Mouse (Mus musculus): ENCODE measurements around the gene Dmpk. TPM values are rescaled to one million over a fixed set of nuclear protein-coding genes. Genes with fewer than 3 reads are reported as not detected.
"Not testable (repeated sequence)": the region's sequence is repeated elsewhere in the genome, so short reads cannot be mapped to it uniquely, and the experiment has no call there.

Dmpk gene
- polyA plus RNA-seq, 1 experiment from 2014 or later: 154 TPM

- in situ Hi-C loops (cut with MboI; ENCODE audit: low pct_unique_long_range_greater_than_20kb): no loop called here
- no peak for TF ChIP-seq CTCF (IDR thresholded peaks at IDR 0.05)
- POLR2A ChIA-PET: no interaction called here
- ATAC-seq (no peak), DNase-seq (ENCODE audit: low read depth, low spot score) (no peak)
- H3K27me3 ChIP-seq: no peaks in the 10 kb centered on the region
- CTCF ChIA-PET: interaction anchor here (1.3 kb wide), 1 partner anchor 9 kb away, joined by 3 read pairs; no protein-coding TSS in a partner anchor
Observed at GRCm38 (mm10) chr7:19054777-19055076, 28.9 kb upstream of the Dmpk start.

DNA sequence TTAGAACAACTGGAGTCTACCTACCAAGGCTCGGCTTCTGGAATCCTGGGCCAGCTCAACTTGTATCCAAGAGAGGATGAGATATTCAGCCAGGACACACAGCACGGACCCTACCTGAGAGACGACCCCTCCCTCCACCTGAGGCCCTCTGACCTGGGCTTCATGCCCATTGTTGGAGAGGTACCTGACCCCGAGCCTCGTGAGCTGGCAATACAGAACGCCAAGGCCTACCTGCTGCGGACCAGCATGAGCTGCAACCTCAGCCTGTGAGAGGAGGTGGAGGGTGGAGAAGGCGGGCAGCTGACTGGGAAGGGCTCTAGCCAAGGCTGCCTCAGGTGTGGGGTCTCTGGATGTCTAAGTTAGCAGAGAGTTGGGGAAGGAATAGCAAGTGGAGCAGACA lies 28.5 kb upstream of the Dmpk start:
- ATAC-seq (no peak), DNase-seq (ENCODE audit: low read depth, low spot score) (no peak)
- in situ Hi-C loops (cut with MboI; ENCODE audit: low pct_unique_long_range_greater_than_20kb): no loop called here
- no peak for TF ChIP-seq CTCF (IDR thresholded peaks at IDR 0.05)
- no peaks in the 10 kb centered on the region for H3K27me3 ChIP-seq
- ChIA-PET POLR2A (no interaction called here), CTCF (no interaction called here)

- ChIA-PET POLR2A (no interaction called here), CTCF (interaction anchor here (1.3 kb wide), 1 partner anchor 21 kb away, joined by 4 read pairs; no protein-coding TSS in a partner anchor)
- ATAC-seq: no peak
- DNase-seq (ENCODE audit: low read depth, low spot score): no peak
- no peaks in the 10 kb centered on the region for H3K27me3 ChIP-seq
- in situ Hi-C loops (cut with MboI; ENCODE audit: low pct_unique_long_range_greater_than_20kb): no loop called here
- TF ChIP-seq CTCF (IDR thresholded peaks at IDR 0.05): no peak
Observed at GRCm38 (mm10) chr7:19057405-19057804, 26.2 kb upstream of the Dmpk start.

DNA sequence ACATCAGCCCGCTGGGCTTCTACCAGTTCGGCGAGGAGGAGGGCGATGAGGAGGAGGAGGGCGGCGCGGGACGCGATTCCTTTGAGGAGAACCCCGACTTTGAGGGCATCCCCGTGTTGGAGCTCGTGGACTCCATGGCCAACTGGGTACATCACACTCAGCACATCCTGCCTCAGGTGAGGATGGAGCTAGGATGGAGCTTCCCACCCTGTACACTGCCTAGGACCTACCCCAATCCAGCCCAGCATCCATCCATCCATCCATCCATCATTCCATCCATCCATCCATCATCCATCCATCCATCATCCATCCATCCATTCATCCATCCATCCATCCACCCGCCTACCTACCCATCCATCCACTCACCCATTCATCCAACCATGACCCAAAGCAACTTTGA lies 17.8 kb upstream of the Dmpk start:
- TF ChIP-seq CTCF (IDR thresholded peaks at IDR 0.05): no peak
- no peak for DNase-seq (ENCODE audit: low read depth, low spot score)
- in situ Hi-C loops (cut with MboI; ENCODE audit: low pct_unique_long_range_greater_than_20kb): no loop called here
- peaks cover 9% of the 10 kb centered on the region for H3K27me3 ChIP-seq
- CTCF ChIA-PET: interaction anchor here (1.0 kb wide), 1 partner anchor 10 kb away, joined by 4 read pairs; no protein-coding TSS in a partner anchor
- POLR2A ChIA-PET: no interaction called here
- no peak for ATAC-seq

DNA sequence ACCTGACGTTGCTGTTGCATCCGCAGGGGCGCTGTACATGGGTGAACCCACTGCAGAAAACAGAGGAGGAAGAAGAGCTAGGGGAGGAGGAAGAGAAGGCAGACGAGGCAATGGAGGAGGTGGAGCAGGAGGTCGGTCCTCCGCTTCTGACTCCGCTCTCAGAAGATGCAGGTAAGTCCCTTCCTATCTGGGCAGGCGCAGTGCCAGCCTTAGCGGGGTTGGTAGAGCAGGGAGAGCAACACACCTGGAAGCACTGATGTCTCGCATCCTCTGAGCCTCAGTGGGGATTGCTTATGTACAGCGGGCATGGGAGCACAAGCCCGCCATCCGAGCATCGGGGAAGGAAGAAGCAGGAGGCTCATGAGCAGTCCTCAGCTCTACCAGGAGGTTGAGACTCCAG lies 16.6 kb upstream of the Dmpk start:
- DNase-seq (ENCODE audit: low read depth, low spot score): no peak
- ATAC-seq: peak; percentile 17
- H3K27me3 ChIP-seq: peaks cover 9% of the 10 kb centered on the region
- in situ Hi-C loops (cut with MboI; ENCODE audit: low pct_unique_long_range_greater_than_20kb): no loop called here
- ChIA-PET POLR2A (no interaction called here), CTCF (interaction anchor here (0.8 kb wide), 1 partner anchor 88 kb away, joined by 3 read pairs; no protein-coding TSS in a partner anchor)
- TF ChIP-seq CTCF (IDR thresholded peaks at IDR 0.05): no peak

DNA sequence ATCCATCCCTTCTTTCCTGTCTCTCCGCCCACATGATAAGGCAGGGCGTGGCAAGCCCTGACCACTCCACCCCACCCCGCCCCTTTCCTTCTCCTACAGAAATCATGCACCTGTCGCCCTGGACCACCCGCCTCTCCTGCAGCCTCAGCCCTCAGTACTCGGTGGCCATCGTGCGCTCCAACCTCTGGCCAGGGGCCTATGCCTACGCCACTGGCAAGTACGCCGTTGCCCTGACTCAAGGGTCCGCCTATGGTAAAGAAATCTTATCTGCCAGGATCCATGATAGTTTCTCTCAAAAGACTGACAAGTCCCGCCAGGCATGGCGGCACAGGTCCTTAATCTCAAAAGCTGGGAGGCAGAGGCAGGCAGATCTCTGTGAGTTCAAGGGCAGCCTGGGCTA lies 15.7 kb upstream of the Dmpk start:
- CTCF ChIA-PET: interaction anchor here (0.7 to 13.4 kb wide), 2 partner anchors 8 to 20 kb away, joined by 3 to 238 read pairs; partner anchors contain the start of genes Dmpk and Six5
- peaks cover 9% of the 10 kb centered on the region for H3K27me3 ChIP-seq
- no peak for ATAC-seq
- POLR2A ChIA-PET: no interaction called here
- no peak for TF ChIP-seq CTCF (IDR thresholded peaks at IDR 0.05)
- in situ Hi-C loops (cut with MboI; ENCODE audit: low pct_unique_long_range_greater_than_20kb): no loop called here
- DNase-seq (ENCODE audit: low read depth, low spot score): no peak

DNA sequence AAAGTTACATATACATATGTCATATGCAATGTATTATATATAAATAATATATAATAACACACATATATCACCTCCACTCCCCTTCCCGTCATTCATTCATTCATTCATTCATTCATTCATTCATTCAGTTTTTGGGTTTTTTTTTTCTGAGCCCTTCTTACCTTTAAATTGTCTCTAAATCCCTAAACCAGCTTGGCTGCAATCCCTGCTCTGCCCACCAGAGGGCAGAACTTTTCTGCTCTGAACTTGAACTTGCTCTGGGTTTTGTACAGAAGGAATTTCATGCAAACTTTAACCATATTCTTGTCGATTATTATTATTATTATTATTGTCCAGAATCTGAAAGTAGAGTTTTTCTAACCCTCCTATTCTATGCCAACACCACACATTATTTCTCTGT lies 14.9 kb upstream of the Dmpk start:
- no peak for ATAC-seq
- ChIA-PET CTCF (interaction anchor here (0.7 to 13.4 kb wide), 4 partner anchors 9 to 73 kb away, joined by 3 to 238 read pairs (median 5); partner anchors contain the start of genes Dmpk and Six5), POLR2A (no interaction called here)
- peaks cover 9% of the 10 kb centered on the region for H3K27me3 ChIP-seq
- in situ Hi-C loops (cut with MboI; ENCODE audit: low pct_unique_long_range_greater_than_20kb): no loop called here
- DNase-seq (ENCODE audit: low read depth, low spot score): no peak
- TF ChIP-seq CTCF (IDR thresholded peaks at IDR 0.05): peak; percentile 77

GRCm38 (mm10) chr7:19069500-19069899 lies 14.1 kb upstream of the Dmpk start:
- TF ChIP-seq CTCF (IDR thresholded peaks at IDR 0.05): peak; percentile 70
- ATAC-seq (no peak), DNase-seq (ENCODE audit: low read depth, low spot score) (no peak)
- in situ Hi-C loops (cut with MboI; ENCODE audit: low pct_unique_long_range_greater_than_20kb): no loop called here
- ChIA-PET POLR2A (no interaction called here), CTCF (interaction anchor here (2.3 to 13.4 kb wide), 2 partner anchors 19 to 45 kb away, joined by 7 to 238 read pairs; partner anchors contain the start of genes Dmpk and Six5)
- peaks cover 9% of the 10 kb centered on the region for H3K27me3 ChIP-seq

DNA sequence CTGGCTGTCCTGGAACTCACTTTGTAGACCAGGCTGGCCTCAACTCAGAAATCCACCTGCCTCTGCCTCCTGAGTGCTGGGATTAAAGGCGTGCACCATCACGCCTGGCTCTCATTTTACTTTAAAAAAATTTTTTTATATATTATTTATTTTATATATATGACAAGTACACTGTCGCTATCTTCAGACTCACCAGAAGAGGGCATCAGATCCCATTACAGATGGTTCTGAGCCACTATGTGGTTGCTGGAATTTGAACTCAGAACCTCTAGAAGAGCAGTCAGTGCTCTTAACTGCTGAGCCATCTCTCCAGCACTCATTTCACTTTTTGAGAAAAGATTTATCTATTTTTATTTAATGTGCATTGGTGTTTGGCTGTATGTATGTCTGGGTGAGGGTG lies 12.6 kb upstream of the Dmpk start:
- POLR2A ChIA-PET; in situ Hi-C loops (cut with MboI; ENCODE audit: low pct_unique_long_range_greater_than_20kb); ATAC-seq; DNase-seq (ENCODE audit: low read depth, low spot score); H3K27me3 ChIP-seq: not testable (repeated sequence)
- CTCF ChIA-PET: interaction anchor here (1.1 to 13.4 kb wide), 4 partner anchors 15 to 43 kb away, joined by 3 to 238 read pairs (median 5); partner anchors contain the start of genes Dmpk and Six5

GRCm38 (mm10) chr7:19073504-19073903 lies 10.1 kb upstream of the Dmpk start:
- DNase-seq (ENCODE audit: low read depth, low spot score): no peak

GRCm38 (mm10) chr7:19074494-19074893 lies 9.2 kb upstream of the Dmpk start:
- in situ Hi-C loops (cut with MboI; ENCODE audit: low pct_unique_long_range_greater_than_20kb): no loop called here
- TF ChIP-seq CTCF (IDR thresholded peaks at IDR 0.05): no peak
- ChIA-PET CTCF (interaction anchor here (13.4 kb wide), 1 partner anchor 14 kb away, joined by 238 read pairs; the partner anchor contains the start of genes Dmpk and Six5), POLR2A (interaction anchor here (0.6 kb wide), 1 partner anchor 13 kb away, joined by 3 read pairs; no protein-coding TSS in a partner anchor)
- H3K27me3 ChIP-seq: no peaks in the 10 kb centered on the region
- DNase-seq (ENCODE audit: low read depth, low spot score) (no peak), ATAC-seq (no peak)

More at GRCm38 (mm10) chr7:19073504-19073903, 10.1 kb upstream of the Dmpk start:
- POLR2A ChIA-PET: interaction anchor here (1.4 kb wide), 1 partner anchor 18 kb away, joined by 4 read pairs; no protein-coding TSS in a partner anchor
- H3K27me3 ChIP-seq: no peaks in the 10 kb centered on the region
- CTCF ChIA-PET: interaction anchor here (13.4 kb wide), 1 partner anchor 15 kb away, joined by 238 read pairs; the partner anchor contains the start of genes Dmpk and Six5
- no peak for TF ChIP-seq CTCF (IDR thresholded peaks at IDR 0.05)
- no peak for ATAC-seq
- in situ Hi-C loops (cut with MboI; ENCODE audit: low pct_unique_long_range_greater_than_20kb): no loop called here

Data from Patski (cell line).